Mouse (Mus musculus) adrenal gland, postnatal 4 days (tissue): ENCODE results near the gene Gm10272. TPM values are rescaled to one million over a fixed set of nuclear protein-coding genes. Genes with fewer than 3 reads are reported as not detected.
"Not testable (repeated sequence)": the region's sequence is repeated elsewhere in the genome, so short reads cannot be mapped to it uniquely, and the experiment has no call there.

ENCODE experiments used
- DNase-seq, 2 experiments: peaks; one replicate each; pipeline ENCODE4 v3.0.0; 2021 to 2022; ENCODE audit warnings: low spot score in 2 of 2, mixed read lengths in 2 of 2
- long read RNA-seq, 2 experiments: library from polyadenylated mRNA; stranded (forward); transcript quantifications; one replicate each; pipeline ENCODE4 v2.0.0; 2021
- total RNA-seq, 2 experiments: library from RNA; stranded (reverse); gene quantifications; 2 replicates each; pipeline ENCODE4 v1.2.3; 2021

The Gm10272 gene
- total RNA-seq = not detected
- long read RNA-seq, experiment 1 = 0 reads
- long read RNA-seq, experiment 2 = 0 reads

DNA sequence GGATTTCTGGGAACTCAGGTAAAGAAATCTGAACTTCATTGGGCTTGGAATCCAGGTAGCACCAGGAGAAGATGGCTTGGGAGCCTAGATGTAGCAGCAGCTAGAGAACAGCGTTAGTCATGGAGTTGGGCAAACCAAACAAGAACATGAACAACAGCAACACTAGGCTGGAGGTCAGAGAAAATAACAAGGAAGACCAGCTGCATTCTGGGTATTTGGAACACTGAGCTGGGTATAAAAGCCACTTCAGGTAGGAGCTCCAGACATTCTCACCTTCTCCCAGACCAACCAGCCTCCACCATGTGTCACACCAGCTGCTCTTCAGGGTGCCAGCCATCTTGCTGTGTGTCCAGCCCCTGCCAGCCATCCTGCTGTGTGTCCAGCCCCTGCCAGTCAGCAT lies at the start of gene Gm10272:
TSS of gene Gm10272 (plus strand) at position 301 of the 400 bp plus-strand sequence.
- DNase-seq = no peak

DNA sequence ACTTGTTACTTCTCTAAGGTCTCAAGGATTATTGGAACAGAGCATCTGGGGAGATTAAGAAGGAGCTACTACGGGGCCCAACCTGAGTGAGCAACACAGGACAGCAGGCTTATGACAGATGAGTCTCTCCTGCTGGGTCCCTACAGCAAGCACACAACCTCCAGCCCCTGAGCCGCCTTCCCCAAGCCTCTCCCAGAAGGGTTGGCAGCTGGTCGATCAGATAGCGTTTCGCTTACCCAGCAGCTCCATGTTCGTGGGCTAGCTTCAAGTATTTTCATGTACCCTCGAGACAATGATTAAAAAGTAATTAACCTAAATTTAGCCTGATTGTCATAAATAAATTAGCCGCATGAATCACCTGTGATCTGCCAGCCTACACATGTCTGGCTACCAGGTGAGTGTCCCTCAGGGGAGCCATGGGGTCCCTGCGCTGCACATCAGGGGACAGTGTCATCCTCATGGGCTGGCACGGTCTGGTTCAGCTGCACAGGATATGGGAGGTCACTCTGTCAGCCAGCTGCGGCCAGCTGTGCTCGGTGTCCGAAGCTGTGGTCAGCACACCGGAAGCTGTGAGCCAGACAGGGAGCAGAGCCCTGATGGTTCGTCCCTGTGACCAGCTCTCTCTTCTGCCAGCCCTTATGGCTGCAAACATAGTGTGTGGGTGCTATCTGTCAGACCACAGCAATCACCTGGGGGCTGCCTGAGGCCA lies 48.0 kb upstream of the Gm10272 start:
- no peak for DNase-seq

DNA sequence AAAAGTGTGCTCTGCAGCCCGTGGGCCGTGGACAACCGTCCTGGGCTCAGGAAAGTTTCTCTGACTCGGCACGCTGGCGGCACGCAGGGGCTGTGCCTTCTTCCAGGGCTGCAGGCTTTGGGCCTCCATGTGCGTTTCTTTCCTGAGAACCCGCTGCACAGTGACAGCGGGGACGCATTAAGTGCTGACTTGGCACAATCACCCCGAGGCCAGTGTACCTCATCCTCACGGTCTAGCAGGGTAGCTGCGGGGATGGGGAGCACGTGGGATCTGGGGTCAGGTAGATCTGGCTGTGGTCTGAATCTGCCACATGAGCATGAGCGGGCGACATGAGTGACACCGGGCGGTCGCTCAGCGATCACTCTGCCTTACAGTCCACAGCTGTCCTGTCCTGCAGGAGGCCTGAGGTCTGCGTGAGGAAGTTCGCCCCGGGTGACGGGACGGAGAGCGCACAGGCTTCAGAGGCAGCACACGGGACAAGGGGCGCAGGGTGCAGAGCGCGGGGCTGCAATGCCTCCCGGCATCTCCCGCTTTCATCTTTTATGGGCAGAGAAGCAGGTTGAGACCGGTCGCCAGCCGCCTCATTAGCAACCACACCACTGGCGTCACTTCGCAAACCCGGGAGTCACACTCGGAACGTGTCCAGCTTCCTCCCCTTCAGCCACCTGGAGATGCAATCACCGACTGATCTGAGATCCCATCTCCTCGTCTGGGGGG lies 42.3 kb upstream of the Gm10272 start:
- no peak for DNase-seq

DNA sequence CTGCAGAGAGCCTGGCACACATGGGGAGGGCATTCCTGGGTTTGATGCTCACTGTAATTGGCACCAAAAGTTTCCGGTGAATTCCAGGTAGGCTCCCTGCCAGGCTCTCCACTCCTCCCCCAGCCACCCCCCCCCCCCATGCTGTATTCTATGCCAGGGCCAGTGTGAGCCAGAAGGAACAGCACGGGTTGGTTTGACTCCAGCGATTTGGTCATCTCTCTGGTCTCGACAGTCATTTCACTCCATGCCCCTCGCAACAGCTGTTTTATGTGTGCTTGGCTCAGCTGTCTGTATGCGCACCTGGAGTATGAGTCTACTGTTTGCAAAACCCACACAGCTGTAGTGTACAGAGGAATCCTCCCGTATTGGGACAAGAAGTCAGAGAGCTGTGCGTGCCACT lies 40.1 kb upstream of the Gm10272 start:
- no peak for DNase-seq

DNA sequence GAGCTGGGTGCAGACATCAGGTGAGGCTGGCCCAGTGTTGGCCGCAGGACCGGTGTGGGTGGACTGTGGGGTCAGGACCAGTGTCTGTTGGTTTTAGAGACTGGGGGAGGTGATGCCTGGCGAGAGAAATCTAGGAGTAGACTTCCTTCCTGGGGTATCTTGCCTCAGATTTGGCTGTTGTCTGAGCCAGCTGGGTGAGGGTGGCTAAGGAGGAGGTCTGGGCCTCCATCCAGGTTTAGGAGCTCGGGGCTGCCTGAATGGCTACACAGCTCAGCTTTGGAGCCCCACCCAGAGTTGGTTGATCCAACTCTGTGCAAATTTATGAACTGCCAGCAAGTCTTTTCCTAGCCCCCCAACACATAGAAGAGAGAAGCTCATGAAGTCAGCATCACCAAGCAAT lies 39.0 kb upstream of the Gm10272 start:
- DNase-seq = no peak

DNA sequence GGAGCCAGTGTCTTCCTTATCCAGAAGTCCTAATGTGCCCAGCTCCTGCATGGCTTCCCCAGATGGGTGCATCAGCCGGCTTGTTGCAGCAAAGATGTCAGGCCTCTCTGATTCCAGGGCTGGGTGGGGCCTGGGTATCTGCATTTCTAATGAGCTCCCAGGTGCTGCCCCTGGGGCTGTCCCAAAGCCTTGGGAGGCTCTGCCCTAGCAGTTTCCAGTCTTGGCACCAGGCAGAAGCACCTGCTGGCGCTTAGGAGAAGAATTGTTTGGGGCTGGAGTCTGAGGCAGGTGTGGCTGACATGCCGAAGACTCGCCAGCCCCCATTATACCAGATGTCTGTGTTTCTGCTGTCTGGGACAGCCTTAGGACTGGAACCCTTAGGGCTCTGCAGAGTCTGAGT lies 35.7 kb upstream of the Gm10272 start:
- no peak for DNase-seq

DNA sequence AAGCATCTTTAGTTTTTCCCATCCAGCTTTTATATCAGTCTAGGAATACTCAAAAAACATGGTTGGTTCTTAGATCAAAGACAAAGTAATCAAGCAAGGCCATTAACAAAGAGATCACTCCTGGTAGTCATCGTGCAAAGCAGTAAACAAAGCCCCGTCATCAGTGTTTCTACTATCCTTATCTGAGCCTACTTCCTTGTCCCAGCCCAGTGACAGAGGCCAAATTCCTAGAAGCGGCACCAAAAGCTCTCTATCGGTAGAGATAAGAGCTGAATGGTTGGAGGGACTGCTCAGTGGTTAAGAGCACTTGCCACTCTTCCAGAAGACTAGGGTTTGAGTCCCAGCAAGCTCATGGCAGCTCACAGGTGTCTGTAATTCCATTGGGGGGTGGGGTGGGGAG lies 34.9 kb upstream of the Gm10272 start:
- no peak for DNase-seq

DNA sequence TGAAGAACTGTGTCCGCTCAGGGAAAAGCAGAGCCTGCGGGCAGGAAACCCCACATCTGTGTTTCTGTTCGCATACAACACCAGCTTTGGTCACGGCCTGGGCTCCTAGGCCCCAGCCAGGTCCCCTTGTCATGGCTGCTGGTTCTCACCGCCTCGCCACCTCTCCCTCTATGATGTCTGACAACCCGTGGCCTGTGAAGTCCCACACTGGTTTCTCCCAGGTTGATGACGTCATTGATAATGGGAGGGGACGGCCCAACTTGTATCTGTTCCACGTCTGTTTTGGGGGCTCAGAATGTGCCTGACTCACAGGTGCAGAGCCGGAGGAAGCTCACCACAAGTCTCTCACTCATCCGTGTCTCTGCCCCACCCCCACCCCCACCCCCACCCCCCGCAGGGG lies 32.7 kb upstream of the Gm10272 start:
- DNase-seq = no peak

DNA sequence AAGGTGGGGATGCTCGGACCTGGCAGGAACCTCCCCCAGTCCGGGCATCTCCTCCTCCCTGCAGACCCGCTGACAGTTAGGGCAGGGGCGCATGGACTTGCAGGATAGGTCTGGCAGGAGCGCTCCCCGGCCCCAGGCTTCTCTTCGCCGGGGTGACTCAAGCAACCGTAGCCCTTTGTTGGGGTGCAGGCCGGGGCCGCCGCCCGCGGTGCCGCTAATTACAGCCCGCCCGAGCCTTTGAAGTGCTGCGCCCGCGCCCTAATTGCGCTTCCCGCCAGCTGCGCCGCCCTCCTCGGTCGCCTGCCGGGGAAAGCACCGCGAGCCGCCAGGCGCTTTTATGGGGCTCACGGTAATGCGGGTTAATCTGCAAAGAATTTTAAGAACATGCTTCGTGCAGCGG lies 28.9 kb upstream of the Gm10272 start:
- no peak for DNase-seq

DNA sequence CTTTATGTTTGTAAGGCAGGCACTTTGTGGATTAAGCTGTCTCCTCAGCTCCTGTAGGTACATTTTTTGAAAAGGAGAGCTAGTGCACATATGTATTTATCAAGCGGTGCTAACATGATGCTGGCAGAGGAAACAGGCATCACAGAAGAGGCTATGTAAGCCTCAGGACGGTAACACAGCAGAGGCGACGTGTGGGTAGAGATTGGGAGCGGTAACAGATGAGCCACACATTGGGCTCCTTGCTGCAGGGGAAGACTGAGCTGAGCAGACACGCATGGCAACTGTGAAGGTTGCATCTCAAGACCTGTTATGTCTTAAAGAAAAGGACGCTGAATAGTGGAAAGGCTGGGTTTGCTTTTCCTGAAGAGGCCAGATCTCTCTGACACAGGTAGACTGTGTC lies 23.4 kb upstream of the Gm10272 start:
- no peak for DNase-seq

DNA sequence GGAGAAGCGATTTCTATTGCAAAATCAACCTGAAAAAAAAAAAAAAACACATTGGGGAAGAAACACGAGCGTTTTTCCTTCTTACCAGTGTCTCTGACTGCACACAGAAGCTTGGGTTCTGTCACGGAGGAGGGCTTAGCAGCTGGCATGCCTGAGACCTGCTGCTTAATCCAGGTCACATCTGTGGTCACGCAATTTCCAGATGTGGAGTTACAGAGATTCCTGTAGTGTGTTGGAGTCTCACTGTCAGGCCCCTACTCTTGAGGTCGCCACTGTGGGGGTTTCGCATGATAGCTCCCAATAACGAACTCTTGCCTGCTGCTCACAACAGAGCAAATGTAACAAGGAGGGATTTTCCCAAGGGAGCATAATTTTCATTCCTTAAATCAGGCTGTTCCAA lies 22.2 kb upstream of the Gm10272 start:
- no peak for DNase-seq

DNA sequence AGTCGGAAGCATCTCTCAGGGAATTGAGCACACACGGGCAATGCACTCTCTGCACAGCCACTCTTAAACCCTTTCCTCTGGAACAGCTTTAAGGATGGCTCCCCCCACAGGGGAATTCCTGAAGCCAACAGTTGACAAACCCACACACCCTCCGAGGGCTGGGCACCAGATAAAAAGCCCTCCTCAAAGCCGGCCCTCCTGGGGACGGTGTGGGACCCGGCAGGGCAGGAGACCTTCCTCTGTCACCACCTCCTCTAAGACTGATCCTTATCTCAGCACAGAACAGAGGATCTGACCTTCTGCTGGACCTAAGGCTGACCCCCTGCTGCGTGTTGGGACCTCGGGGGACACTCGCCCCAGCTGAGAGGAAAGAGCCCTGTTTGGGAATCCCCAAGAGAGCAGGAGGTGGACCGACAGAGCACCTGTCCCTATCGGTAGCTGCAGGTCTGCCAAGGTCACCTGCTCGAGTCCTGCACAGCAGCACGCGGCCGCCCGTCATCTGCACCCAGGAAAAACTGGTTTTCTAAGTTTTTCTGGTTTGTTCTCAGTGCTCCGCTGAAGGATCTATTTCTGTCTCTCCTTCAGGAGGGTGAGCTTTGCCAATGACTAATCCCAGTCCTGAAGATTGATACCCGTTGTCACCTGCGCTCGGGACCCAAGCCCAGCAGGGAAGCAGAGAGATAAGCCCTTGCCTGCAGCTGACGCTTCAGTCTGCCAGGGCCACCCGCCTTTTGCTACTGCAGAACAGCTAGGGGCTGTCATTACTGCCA lies 20.3 kb upstream of the Gm10272 start, which contains the start of gene Tspear:
TSS of gene Tspear (plus strand) at position 675 of the 770 bp plus-strand sequence.
- DNase-seq = no peak

DNA sequence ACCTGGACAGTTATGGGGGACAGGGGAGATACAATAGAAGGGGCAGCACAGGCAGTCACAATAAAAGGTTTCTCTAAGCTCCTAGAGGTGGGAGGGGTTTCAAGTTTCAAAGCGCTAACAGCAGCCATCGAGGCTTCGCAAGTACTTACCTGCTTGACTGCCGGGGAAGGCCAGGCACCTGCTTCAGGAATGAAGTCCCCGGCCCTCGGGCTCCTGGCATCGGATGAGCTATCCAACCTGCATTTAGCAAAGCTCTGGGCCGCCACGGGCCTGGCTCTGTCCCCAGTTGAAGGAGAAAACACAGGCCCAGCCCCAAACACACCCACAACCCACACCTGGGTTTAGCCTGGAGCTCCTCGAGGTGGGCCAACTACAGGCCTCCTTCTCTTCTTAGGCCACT lies 19.4 kb upstream of the Gm10272 start:
- DNase-seq = no peak

DNA sequence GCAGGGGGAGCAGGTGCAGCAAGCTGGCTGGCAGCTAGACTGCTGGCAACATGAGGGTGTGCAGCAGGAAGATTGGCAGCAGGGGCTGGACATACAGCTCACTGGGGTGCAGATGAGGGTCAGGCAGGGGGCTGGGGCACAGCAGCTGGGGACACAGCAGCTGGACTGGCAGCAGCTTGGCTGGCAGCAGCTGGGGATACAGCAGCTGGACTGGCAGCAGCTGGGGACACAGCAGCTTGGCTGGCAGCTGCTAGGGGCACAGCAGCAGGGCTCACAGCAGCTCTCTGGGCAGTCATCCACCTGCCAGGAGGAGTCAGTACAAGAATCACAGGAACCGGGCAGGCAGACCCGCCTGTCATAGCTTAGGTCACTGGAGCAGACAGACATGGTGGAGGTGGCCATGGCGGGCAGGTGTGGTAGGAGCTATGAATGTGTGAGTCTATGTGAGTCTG lies 16.0 kb upstream of the Gm10272 start, which contains the start of gene Gm19402:
TSS of gene Gm19402 (minus strand) at position 402 of the 452 bp plus-strand sequence.
- not testable (repeated sequence) for DNase-seq

DNA sequence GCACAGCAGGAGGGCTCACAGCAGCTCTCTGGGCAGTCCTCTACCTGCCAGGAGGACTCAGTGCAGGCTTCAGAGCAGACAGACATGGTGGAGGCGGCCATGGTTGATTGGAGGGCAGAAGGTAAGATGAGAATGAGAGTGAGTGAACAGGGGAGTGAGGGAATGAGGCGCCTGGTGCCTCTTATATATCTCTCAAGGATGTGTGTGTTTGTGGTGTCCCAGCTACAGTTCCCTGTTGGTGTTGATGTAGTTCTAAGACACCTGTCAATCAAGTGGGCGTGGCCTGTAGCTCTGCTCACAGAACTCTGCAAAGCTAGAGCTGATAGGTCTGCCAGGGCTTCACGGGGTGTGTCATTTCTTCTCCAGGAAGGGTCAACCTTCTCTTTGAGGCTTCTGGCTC lies 9.3 kb upstream of the Gm10272 start, which contains the start of gene Gm9508:
TSS of gene Gm9508 (minus strand) at position 101 of the 400 bp plus-strand sequence.
- DNase-seq = no peak

DNA sequence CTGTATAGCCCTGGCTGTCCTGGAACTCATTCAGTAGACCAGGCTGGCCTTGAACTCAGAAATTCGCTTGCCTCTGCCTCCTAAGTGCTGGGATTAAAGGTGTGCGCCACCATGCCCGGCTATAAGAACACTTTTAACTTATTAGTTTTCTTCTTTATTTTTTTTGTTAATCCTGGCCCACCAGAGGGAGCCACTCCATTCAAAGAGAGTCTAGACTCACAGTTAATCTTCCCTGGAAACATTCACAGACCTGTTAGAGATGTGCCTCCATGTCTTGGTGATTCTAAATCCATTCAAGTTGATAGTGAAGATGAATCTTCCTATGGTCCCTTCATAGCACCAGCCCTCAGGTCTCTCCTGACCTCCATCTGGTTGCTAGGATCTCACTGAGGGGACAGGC lies 3.4 kb downstream of the Gm10272 start:
- no peak for DNase-seq

DNA sequence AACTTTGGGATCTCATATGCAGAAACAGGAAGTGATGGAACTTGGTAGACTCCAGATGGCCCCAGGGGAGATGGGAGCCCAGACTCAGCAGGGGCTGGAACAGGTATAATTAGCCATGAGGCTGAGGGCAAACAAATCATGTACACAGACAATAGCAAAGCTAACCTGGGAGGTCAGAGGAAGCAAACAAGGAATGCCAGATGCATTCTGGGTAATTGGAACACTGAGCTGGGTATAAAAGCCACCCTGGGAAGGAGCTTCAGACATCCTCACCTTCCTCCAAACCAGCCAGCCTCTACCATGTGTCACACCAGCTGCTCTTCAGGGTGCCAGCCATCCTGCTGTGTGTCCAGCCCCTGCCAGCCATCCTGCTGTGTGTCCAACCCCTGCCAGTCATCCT lies 4.7 kb downstream of the Gm10272 start, which contains the start of gene Gm10024:
TSS of gene Gm10024 (plus strand) at position 301 of the 400 bp plus-strand sequence.
- DNase-seq = not testable (repeated sequence)

DNA sequence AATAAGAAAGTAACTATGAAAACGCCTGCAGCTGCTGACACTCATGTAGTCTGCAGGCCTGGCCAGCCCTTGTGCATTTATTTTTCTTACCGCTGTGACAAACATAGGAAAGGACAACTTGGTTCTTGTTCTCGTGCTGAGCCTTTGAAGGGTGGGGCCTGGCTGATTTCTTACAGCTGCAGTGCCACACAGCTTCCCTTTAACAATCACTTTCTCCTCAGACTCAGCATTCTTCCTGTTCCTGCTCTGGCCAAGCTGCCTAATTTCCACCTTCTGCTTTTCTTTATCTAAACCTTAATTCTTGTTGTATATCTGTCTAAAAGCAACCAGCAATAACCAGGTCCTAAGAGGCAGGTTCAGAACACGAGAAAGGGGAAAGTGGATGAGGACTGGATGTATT lies 7.3 kb downstream of the Gm10272 start:
- no peak for DNase-seq

DNA sequence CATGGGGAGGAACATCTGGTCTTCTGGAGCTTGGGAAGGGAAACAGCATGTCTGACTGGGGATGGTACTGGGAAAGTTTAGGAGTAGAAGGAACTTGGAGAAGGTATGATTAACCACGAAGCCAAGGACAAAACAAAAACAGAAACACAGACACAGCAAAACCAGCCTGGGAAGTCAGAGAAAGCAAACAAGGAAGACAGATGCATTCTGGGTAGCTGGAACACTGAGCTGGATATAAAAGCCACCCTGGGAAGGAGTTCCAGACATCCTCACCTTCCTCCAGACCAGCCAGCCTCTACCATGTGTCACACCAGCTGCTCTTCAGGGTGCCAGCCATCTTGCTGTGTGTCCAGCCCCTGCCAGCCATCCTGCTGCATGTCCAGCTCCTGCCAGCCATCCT lies 9.1 kb downstream of the Gm10272 start, which contains the start of gene Gm10142:
TSS of gene Gm10142 (plus strand) at position 301 of the 400 bp plus-strand sequence.
- DNase-seq = no peak

DNA sequence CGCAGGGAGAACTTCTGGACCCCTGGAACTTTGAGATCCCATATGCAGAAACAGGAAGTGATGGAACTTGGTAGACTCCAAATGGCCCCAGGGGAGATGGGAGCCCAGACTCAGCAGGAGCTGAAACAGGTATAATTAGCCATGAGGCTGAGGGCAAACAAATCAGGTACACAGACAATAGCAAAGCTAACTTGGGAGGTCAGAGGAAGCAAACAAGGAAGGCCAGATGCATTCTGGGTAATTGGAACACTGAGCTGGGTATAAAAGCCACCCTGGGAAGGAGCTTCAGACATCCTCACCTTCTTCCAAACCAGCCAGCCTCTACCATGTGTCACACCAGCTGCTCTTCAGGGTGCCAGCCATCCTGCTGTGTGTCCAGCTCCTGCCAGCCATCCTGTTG lies 13.9 kb downstream of the Gm10272 start, which contains the start of gene Krtap12-1:
TSS of gene Krtap12-1 (plus strand) at position 301 of the 400 bp plus-strand sequence.
- DNase-seq = not testable (repeated sequence)

DNA sequence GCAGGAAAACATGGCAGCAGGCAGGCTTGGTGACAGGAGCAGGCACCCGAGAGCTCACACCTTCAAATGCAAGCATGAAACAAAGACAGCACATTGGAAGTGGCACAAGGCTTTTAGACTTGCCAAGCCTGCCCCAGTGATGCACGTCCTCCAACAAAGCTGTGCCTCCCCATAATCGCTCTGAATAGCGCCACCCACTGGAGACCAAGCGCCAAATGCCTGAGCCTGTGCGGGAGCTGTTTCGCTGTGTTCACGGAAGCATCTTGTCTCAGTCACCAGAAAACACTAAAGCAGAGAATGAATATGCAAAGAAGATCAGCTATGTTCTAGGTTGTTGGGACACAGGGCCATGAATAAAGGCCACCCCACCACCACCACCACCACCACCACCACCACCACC lies 18.4 kb downstream of the Gm10272 start:
- no peak for DNase-seq
